Mouse (Mus musculus) lung, postnatal 0 days (tissue): ENCODE results near the gene Gm6793. TPM values are rescaled to one million over a fixed set of nuclear protein-coding genes. Genes with fewer than 3 reads are reported as not detected.
A peak's percentile ranks its signal among the peaks of the same experiment; 100 is the strongest.

Experiments
- ATAC-seq: fragments of 200-750 bp; cut with Nextera tagmentation; 2 replicates; pipeline ENCODE4 v1.8.0; 2017; ENCODE audit warnings: moderate library complexity
- DNase-seq: peaks from one replicate; pipeline ENCODE4 v3.0.0-alpha.2; 2016; ENCODE audit warnings: low spot score
- H3K27ac ChIP-seq: fragments of 300-500 bp; sonication (generic); 2 replicates; pipeline ENCODE4 v1.5.1; 2014; ENCODE audit warnings: antibody characterized with exemption, mild to moderate bottlenecking, low read length, mixed read lengths
- H3K27me3 ChIP-seq: fragments of 300-500 bp; sonication (generic); replicated peaks from 2 replicates; pipeline ENCODE4 v1.6.1; 2014; ENCODE audit warnings: low read length, mixed read lengths; ENCODE audit not compliant: insufficient read depth
- H3K36me3 ChIP-seq: fragments of 300-500 bp; sonication (generic); 2 replicates; pipeline ENCODE4 v1.6.1; 2014; ENCODE audit warnings: low read length, mixed read lengths; ENCODE audit not compliant: insufficient read depth
- H3K4me1 ChIP-seq: fragments of 300-500 bp; sonication (generic); 2 replicates; pipeline ENCODE4 v1.6.1; 2014; ENCODE audit warnings: antibody characterized with exemption, low read depth, low read length, mixed read lengths; ENCODE audit not compliant: insufficient read depth
- H3K4me2 ChIP-seq: fragments of 300-500 bp; sonication (generic); replicated peaks from 2 replicates; pipeline ENCODE4 v1.6.1; 2014; ENCODE audit warnings: low read depth, mild to moderate bottlenecking, low read length, moderate library complexity, mixed read lengths
- H3K4me3 ChIP-seq: fragments of 300-500 bp; sonication (generic); 2 replicates; pipeline ENCODE4 v1.5.1; 2014; ENCODE audit warnings: low read depth, low read length
- H3K9ac ChIP-seq: fragments of 300-500 bp; sonication (generic); replicated peaks from 2 replicates; pipeline ENCODE4 v1.6.1; 2014; ENCODE audit warnings: low read depth, mild to moderate bottlenecking
- H3K9me3 ChIP-seq: fragments of 300-500 bp; sonication (generic); 2 replicates; pipeline ENCODE4 v1.6.1; 2016; ENCODE audit warnings: low read length, mixed read lengths
- CTCF ChIP-seq: IDR thresholded peaks from 2 replicates; pipeline ENCODE4 v1.5.1; 2016; ENCODE audit warnings: antibody characterized with exemption, mild to moderate bottlenecking
- EP300 ChIP-seq: IDR thresholded peaks from 2 replicates; pipeline ENCODE4 v1.6.1; 2016; ENCODE audit warnings: antibody characterized with exemption, mild to moderate bottlenecking, control low read depth
- WGBS: fragments of 180-500 bp; shearing (Covaris S2); extraction: QIAGEN DNeasy Blood & Tissue Kit; methylation state at CpG from one replicate; pipeline ENCODE4 v1.1.7; 2014; 5-methylcytosine and 5-hydroxymethylcytosine counted together
- polyA plus RNA-seq: library from polyadenylated mRNA; unstranded; fragments of >200 nt; fragmentation: Nextera tagmentation; extraction: Ambion mirVana; gene quantifications from 2 replicates; pipeline ENCODE4 v1.2.1, GENCODE M21; 2015

The Gm6793 gene
- polyA plus RNA-seq, 1 experiment from 2014 or later, result 0.24 TPM

DNA sequence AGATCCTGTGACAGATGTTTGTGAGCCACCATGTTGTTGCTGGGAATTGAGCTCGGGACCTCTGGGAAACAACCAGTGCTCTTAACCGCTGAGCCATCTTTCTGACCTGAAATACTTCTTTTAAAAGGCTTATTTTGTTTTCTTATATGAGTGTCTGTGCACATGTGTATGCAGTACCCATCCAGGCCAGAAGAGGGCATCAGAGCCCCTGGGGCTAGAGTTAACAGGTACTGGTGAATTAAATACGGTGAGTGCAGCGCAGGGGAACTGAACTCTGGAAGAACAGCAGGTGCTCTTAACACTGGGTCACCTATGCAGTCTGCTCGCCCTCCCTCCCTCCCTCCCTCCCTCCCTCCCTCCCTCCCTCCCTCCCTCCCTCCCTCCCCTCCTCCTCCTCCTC lies 30.3 kb upstream of the Gm6793 start:
- Histone ChIP-seq H3K27ac (no peak overlapping the region), H3K4me2 (no peak overlapping the region), H3K9ac (no peak overlapping the region), H3K27me3 (no peaks in the 10 kb centered on the region), H3K36me3 (no peaks in the 10 kb centered on the region), H3K4me1 (no peaks in the 10 kb centered on the region), H3K4me3 (no peak overlapping the region), H3K9me3 (no peaks in the 10 kb centered on the region)
- whole genome bisulfite sequencing, result 75% methylated on average over 5 of the region's 5 CpGs
- ATAC-seq (no peak), DNase-seq (no peak)
- TF ChIP-seq EP300 (no peak), CTCF (peak; percentile 25)

DNA sequence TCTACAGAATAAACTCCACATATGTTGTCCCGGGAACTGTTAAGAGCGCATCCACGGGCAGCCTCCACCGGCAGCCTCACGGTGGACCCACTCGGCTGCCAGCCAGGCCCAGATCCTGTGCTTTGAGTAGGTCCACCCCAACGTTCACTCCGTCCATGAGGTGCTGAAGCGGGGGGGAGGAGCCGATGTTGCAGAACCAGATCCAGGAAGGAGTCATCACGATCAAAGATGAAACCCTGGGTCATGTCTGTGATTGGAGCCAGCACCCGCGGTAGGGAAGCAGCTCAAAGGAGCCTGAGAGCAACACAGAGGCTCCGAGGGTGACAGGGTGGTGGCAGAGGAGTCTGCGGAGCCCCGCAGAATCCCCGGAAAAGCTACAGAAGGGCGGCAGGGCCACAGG lies 22.7 kb upstream of the Gm6793 start:
- Histone ChIP-seq H3K27me3 (no peaks in the 10 kb centered on the region), H3K27ac (no peak overlapping the region), H3K4me1 (no peaks in the 10 kb centered on the region), H3K9me3 (no peaks in the 10 kb centered on the region), H3K9ac (no peak overlapping the region), H3K4me2 (no peak overlapping the region), H3K4me3 (no peak overlapping the region), H3K36me3 (no peaks in the 10 kb centered on the region)
- DNase-seq, result no peak
- ATAC-seq, result no peak
- WGBS, result 70% methylated on average over 18 of the region's 18 CpGs
- no peak for TF ChIP-seq EP300
- TF ChIP-seq CTCF, result no peak

DNA sequence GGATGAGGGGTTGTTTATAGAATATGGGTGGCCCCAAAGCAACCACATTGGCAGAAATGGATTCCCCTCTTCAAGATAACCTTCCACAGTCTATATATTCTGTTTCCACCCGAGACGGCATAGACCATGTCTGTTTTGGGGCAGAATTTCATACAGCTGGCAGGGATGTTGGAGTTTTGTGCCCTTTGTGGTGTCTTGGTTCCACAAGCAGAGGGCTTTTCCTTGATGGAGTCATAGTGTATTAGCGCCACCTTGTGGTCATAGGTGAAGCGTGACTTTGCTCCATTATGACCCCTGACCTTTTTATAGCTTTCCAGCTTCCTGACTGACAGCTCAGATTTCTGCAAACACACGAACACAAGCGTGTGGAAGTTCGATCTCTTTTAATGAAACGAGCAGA lies 19.8 kb upstream of the Gm6793 start:
- WGBS, result 5% methylated on average over 8 of the region's 8 CpGs
- Histone ChIP-seq H3K27ac (no peak overlapping the region), H3K36me3 (no peaks in the 10 kb centered on the region), H3K4me3 (no peak overlapping the region), H3K4me2 (no peak overlapping the region), H3K9ac (no peak overlapping the region), H3K27me3 (no peaks in the 10 kb centered on the region), H3K4me1 (no peaks in the 10 kb centered on the region), H3K9me3 (no peaks in the 10 kb centered on the region)
- ATAC-seq (peak; percentile 43), DNase-seq (peak; percentile 88)
- TF ChIP-seq EP300, result no peak
- peak; percentile 87 for TF ChIP-seq CTCF

DNA sequence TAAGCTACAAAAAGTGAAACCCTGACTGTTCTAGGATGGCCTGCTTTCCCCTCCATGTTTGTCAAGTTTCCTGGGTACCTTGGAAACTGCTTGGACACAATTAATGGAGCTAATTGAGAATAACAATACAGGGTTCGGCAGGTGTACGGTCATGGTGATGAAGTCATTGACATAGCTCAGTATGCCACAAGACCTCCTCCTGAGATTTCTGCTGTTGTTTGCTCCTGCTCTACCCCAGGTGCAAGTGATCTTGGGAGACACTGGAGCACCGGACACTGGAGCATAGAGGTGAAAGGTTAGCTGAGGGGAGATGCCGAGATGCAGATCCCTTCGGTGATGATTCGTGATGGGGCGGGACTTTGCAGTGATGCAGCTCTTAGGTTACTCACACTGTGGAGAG lies 18.2 kb upstream of the Gm6793 start:
- Histone ChIP-seq H3K9me3 (no peaks in the 10 kb centered on the region), H3K27me3 (no peaks in the 10 kb centered on the region), H3K36me3 (no peaks in the 10 kb centered on the region), H3K4me3 (no peak overlapping the region), H3K9ac (no peak overlapping the region), H3K27ac (no peak overlapping the region), H3K4me2 (no peak overlapping the region), H3K4me1 (no peaks in the 10 kb centered on the region)
- DNase-seq (no peak), ATAC-seq (no peak)
- TF ChIP-seq EP300 (no peak), CTCF (no peak)
- 59% methylated on average over 7 of the region's 7 CpGs for WGBS

DNA sequence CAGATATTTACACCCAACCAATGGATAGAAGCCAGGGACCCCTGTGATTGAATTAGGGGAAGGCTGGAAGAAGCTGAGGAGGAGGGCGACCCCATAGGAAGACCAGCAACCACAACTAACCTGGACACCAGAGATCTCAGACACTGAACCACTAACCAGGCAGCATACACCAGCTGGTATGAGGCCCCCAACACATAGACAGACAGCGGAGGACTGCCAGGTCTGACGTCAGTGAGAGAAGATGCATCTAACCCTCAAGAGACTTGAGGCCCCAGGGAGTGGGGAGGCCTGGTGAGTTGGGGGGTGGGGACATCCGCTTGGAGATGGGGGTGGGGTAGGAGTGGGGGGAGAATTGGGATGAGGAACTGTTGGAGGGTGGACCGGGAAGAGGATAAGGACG lies 15.8 kb upstream of the Gm6793 start:
- TF ChIP-seq EP300, result no peak
- no peak for TF ChIP-seq CTCF
- no peaks in the 10 kb centered on the region for H3K4me1 ChIP-seq
- H3K4me2 ChIP-seq, result no peak overlapping the region
- H3K27ac ChIP-seq, result no peak overlapping the region
- H3K9me3 ChIP-seq, result no peaks in the 10 kb centered on the region
- WGBS, result 41% methylated on average over 6 of the region's 6 CpGs
- H3K4me3 ChIP-seq, result no peak overlapping the region
- no peak overlapping the region for H3K9ac ChIP-seq
- ATAC-seq (peak; percentile 56; the same call in 1 of the 2 replicates), DNase-seq (no peak)
- H3K36me3 ChIP-seq, result no peaks in the 10 kb centered on the region
- no peaks in the 10 kb centered on the region for H3K27me3 ChIP-seq

DNA sequence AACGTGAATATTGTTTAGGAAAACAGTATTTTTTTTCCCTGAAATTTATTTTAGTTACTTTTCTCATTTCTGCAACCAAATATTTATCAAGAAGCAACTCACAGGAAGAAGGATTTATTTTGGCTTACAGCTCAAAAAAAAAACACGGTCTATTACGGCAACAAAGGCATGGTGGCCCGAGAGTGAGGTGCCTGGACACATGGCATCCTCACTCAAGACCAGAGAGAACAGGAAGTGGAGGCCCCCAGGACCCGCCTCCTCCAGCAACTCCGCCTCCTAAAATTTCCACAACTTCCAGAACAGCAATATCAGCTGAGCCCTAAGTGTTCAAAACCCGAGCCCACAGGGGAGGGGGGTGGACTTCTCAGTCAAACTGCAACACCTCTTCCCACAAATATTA lies 14.6 kb upstream of the Gm6793 start:
- no peak overlapping the region for H3K4me2 ChIP-seq
- H3K27me3 ChIP-seq, result no peaks in the 10 kb centered on the region
- no peak for TF ChIP-seq CTCF
- ATAC-seq (no peak), DNase-seq (no peak)
- H3K9me3 ChIP-seq, result no peaks in the 10 kb centered on the region
- no peak overlapping the region for H3K9ac ChIP-seq
- H3K4me3 ChIP-seq, result no peak overlapping the region
- 65% methylated on average over 7 of the region's 7 CpGs for WGBS
- H3K27ac ChIP-seq, result no peak overlapping the region
- H3K36me3 ChIP-seq, result no peaks in the 10 kb centered on the region
- H3K4me1 ChIP-seq, result no peaks in the 10 kb centered on the region

DNA sequence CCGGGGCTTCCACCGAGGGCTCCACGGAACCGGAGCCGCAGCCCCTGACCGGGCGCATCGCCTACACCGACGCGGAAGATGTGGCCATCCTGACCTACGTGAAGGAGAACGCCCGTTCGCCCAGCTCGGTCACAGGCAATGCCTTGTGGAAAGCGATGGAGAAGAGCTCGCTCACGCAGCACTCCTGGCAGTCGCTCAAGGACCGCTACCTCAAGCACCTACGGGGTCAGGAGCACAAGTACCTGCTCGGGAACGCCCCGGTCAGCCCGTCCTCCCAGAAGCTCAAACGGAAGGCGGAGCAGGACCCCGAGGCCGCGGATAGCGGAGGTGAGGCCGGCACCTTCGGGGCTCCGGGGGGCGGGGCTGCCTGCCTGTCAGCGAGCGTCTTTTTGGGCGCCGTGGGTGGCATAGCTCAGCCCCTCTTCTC lies 3.0 kb downstream of the Gm6793 start:
- no peaks in the 10 kb centered on the region for H3K27me3 ChIP-seq
- H3K27ac ChIP-seq, result peak overlapping the region; percentile 81
- under 1% methylated on average over 37 of the region's 40 CpGs for WGBS
- no peaks in the 10 kb centered on the region for H3K9me3 ChIP-seq
- TF ChIP-seq EP300 (no peak), CTCF (no peak)
- H3K4me3 ChIP-seq, result peak overlapping the region; percentile 68
- no peaks in the 10 kb centered on the region for H3K36me3 ChIP-seq
- DNase-seq (peak; percentile 72), ATAC-seq (peak; percentile 75)
- peaks cover 6% of the 10 kb centered on the region; the same call in 1 of the 2 replicates for H3K4me1 ChIP-seq
- H3K9ac ChIP-seq, result peak overlapping the region; percentile 73
- peak overlapping the region; percentile 98 for H3K4me2 ChIP-seq
